Mouse (Mus musculus): ENCODE measurements around the gene Smarcd3.

DNA sequence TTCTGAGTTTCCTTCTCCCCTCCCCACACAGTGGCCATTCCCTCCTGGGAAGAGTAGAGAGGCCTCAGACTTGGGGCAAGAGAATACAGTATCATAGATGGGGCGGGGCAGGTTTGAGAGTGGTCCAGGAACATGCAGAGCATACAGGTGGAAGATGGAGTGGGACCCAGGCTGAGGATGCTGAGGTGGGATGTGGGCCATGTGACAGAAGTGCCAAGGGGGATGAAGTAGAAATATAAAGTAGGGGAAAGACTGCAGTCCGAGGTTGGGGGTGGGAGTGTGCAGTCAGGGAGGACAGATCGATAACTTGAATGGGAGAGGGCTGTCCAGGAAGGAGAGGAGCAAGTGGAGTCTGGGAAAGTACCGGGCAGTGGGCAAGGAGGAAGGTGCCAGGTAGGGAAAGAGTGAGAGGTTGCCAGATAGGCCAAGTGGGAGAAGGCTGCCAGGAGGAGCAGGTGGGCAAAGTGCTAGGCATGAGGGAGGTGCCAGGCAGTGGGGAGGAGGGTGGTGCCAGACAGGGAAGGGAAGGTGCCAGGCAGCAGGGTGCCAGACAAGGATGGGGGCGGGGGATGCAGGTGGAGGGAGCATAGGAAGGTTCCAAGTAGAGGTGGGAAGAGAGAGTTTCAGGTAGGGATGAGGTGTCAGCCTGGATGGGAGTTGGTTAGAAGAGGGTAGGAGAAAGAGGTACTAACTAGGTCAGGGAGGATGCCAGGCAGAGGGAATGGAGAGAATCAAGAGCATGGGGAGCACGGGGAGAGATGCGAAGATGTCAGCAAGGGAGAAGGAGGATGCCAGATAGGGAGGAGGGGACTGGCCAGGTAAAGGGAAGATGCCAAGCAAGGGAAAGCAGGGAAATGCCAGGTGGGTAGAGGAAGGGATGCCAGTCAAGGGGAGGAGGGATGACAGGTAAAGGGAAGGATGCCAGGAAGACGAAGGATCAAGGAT, 898 bp downstream of the Smarcd3 start:
- no peak for TF ChIP-seq POLR2A (IDR thresholded peaks at IDR 0.05; ENCODE audit: insufficient read length, low read depth)
- no peak for TF ChIP-seq TCF12 (IDR thresholded peaks at IDR 0.05; ENCODE audit: insufficient read depth, poor library complexity, severe bottlenecking)
- TF ChIP-seq POLR2AphosphoS2 (IDR thresholded peaks at IDR 0.05; ENCODE audit: insufficient read length, low read depth), result no peak
- no peak for TF ChIP-seq TCF3 (IDR thresholded peaks at IDR 0.05; ENCODE audit: insufficient read length, low read depth)
- TF ChIP-seq MAX (IDR thresholded peaks at IDR 0.05; ENCODE audit: low read depth), result no peak
- no peak for TF ChIP-seq E2F4 (IDR thresholded peaks at IDR 0.05; ENCODE audit: insufficient read depth)
- TF ChIP-seq SRF (IDR thresholded peaks at IDR 0.05; ENCODE audit: control insufficient read depth, insufficient read length, low read depth), result no peak
- no peak for TF ChIP-seq MYOG (IDR thresholded peaks at IDR 0.05; ENCODE audit: control insufficient read depth in 1 of 3, insufficient read depth in 1 of 3, insufficient read length in 2 of 3, low read depth in 2 of 3)
- TF ChIP-seq USF1 (IDR thresholded peaks at IDR 0.05; ENCODE audit: low read depth), result no peak

Data from myocyte (in vitro differentiated cells).